Mouse (Mus musculus) right cerebral cortex, postnatal 25 days (tissue): ENCODE measurements around the gene Chd2.
A peak's percentile ranks its signal among the peaks of the same experiment; 100 is the strongest.

Experiments
- DNase-seq: peaks from one replicate; pipeline ENCODE4 v3.0.0; 2022

Chd2 gene

DNA sequence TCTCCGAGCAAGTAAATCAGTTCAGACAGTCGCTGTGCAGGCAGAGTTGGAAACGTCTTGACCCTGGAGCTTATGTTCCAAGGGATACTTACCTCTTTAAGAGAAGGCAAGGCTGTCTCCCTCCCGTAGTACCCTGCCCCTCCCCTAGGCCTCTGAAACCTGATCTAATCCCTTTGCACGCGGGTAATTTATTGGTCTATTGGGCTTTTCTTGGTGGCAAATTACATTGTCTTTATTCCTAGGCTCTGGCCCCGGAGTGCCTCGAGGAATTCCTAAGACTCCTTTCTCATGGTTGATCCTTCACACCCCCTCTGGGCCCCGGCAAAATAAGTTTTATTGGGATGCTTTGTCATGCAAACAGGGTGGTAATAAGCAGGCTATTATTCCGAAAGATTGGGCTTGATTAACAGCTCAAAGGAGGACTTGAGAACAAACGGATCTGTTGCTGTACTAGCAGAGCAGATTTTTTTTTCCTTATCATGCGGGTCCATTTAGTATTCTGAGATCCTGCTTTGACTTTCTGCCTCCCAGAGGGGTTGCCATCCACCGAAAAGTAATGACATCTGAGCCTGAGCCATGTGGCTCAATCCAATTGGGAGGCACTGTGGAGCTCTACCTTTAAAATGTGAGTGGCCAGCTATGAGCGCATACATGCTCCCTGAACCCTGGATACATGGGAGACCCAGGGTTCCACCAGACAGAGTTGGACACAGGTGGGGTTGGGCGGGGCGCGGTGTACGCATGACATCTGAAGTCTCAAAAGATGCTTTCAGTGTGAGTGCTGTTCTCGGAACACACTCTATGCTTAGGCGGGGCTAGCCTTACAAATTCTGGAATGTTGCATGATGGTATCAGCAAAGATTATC lies 141.3 kb downstream of the Chd2 start:
- DNase-seq: no peak

DNA sequence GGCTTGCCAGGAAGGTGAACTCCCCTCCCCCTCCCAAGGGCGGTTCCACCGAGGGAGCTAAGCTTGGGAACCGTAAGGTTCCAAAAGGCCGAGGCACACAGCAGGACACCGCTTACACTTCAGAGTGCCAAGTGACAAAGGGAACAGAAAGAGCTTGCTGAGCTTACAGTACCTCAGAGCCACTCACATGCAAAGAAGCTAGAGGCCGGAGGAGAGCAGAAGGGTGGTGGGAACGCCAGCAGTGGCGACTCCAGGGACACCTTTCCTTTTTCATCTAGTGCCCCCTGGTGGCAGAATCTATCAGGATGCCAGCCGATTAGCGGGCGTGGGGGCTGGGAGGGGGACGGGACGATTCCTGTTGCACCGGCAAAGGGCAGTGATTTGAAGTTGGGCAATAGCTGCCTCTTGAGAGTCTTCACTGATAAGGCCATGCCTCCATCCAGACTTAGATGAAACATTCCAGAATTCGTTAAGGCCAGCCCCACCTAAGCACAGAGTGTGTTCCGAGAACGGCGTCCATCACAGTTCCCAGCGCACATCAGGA lies 142.1 kb downstream of the Chd2 start:
- DNase-seq: peak; percentile 72

DNA sequence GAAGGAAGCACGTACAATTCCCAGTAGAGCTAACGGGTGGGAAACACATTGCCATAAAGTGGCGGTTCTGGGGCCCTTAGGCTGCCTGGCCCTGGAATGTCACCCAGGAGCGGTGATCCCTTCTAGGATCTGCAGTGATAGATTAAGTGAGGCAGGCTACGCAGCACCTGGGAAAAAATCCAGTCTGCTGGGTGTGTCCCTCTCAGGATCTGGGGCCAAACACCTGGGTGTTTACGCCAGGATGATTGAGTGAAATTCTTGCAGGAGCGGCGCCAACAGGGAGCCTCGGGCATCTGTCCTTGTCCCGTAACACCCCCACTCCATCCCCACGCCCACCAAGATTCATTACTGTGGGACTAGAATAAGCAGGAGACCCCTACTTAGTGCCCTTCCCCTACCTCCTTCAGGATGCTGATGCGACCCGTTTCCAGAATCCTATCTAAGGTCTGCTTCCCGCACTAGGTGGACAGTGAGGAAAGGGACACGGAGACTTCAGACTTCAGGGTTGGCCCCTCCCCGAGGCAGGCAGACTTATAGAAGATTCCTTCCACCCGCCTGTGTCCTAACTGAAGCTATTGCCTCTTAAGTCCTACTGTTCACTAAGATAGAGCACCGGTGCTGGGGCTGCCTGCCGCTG lies 142.7 kb downstream of the Chd2 start:
- no peak for DNase-seq

DNA sequence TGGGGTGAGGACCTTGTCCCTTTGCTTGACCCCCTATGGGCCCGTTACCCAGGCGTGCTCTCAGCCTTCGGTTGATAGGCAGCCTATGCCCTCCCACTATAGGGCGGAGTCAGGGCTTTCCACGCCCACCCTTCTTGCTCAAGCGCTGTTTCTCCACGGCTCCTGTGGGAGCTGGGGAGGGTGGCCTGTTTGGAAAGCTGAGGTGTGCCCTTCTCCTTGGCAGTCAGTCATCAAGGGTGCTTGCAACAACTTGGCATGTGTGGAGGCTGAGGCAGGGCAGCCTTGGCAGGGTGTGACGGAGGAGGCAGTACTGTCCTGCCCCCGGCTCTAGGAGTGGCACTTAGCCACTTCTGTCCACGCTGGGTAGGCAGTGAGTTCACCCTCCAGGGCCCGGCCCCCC lies 143.3 kb downstream of the Chd2 start:
- peak; percentile 64 for DNase-seq

DNA sequence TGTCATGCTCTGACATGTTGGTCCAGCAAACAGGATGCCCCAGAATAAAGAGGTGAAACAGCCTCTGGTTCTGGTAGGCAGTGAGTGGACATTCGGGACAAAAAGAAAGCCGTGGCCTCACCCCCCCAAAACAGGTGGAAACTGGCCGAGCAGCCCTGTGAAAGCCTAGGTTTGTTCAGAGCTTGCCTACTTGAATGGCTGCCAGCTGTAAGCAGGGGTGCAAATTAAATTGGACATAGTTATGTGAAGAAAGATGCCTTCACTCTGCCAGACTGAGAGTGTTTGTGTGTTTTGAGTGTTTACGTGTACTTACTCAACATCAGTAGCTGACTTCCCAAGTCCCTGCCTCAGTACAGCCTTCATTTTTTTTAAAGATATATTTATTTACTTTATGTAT lies 147.6 kb downstream of the Chd2 start:
- DNase-seq: no peak

DNA sequence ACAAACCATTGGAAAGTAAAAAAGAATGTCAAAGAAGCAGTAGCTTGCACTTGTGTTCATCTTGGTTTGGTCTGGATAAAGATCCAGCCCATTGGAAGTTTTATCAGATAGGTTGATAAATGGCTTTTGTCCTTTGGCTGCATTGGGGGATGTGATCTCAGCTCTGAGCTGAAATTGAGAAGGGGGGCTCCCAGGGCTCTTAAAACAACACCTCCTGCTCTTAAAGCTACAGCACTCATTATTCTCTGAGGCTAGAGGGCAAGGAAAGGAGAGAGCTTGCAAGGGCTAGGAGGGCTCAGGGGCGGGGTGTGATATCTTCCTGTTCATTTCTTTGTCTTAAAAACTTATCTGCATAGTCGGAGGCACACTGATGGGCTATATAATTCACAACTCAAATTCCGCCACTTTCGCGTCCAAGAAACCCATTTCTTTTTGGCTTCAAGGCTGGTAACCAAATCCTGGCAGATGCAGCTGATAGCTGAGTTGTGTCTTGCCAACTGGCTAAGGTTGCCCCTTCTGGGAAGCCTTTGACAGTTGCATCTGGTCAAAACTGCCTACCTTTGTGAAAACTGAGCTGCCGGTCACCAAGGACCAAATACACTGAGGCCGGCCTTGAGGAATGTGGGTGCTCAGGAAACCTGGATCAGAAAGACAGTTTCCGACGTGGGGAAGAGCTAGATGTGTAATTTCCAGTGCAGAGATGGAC lies 148.2 kb downstream of the Chd2 start:
- DNase-seq: no peak

DNA sequence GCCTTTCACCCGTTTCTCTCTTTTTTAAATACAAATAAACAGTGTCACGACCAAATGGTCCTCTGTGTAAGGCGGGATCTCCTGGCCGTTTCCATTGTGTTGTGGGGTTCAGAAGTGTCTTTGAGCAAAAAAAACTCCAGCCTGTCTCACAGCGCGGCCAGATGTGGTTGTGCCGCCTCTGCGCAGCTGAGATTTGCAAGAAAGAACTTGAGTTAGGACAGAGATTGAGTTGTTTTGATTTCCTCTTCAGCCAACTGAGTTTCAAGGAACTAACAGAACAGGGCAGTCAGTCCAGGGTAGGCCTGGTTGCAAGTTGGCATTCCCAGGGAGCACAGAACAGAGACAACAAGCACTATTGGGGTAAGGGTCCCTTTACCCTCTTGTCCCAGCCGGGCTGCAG lies 149.3 kb downstream of the Chd2 start:
- no peak for DNase-seq

DNA sequence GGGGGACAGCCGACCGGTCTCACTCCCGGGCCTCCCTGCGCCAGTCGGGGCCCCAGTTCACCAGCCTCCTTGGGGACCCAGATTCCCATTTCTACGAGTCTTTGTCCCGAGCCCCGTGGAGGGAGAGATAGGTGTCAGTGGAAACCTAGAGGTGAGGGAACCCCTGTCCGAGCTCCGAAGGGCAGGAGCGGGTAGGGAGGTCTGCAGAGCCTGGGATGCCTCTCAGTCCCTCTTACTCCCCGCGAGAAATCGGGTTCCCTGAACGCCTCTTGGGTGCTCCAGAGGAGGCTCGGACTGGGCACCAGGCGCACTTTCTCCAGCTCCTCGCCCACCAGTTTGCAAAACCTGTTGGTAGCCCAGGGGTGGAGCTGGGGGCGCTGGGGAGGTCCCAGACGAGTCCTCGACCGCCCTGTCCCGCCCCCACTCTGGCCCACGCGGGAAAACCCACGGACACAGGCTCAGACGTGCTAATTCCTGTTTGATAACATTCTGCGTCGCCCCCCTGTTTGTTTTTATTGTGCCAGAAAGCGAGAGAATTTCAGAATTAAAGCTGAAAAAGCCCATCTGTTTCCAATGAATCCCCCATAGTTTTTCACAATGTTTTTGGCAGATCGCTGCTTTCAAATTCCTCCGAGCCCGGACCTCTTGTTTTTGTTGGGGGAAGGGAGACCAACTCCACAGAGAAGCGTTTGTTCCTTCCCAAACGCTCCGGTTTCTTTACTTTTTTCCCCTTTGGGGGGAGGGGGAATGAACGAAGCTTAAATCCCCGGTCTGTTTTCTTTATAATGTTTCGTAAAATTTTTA lies 149.9 kb downstream of the Chd2 start:
- peak; percentile 42 for DNase-seq

DNA sequence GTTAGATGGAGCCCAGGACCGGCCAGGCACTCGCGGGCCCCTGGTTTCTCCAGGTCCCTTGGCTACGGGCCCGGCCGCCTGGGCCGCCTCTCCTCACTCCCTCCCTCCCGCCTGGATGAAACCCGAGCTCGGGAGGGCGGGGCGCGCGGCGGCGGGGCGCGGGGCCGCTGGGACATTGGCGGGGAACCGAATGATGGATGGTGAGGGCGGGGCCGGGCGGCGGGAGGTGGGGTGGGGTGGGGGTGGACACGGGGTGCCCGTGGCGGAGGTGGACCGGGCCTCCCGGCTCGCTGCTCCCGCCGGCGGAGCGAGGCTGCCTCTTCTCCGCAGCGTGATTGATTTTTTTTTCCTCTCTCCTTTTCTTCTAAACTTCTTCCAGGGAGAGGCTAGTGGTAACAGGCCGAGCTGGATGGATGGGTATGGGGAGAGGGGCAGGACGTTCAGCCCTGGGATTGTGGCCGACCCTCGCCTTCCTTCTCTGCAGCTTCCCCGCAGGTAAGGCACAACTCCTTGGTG lies 150.6 kb downstream of the Chd2 start:
- peak; percentile 81 for DNase-seq

DNA sequence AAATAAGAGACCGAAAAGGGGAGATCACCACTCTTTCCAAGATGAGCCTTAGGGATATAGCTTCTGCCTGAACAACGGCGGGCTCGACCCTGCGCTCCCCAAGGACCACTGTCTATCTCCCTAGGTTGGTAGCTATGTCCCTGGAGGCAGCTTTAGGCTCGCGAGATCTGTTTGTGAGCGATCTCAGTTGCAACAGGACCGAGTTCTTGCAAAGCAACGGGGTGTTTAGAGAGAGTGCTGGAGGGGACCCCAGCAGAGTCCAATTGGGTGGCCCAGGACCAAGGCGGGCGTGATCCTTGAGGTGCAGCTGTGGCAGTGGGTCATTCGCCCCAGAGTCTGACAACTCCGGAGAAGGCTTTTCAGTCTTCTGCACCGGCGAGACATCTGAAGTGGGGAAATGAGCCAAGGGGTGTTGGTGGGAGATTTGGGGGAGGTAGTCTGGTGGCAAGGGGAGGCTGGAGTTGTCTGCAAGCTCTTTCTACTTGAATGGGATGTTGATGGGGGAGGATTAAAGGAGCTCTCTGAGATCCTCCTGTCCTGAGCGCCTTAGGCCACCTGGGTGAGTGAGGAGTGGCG lies 151.1 kb downstream of the Chd2 start:
- DNase-seq: no peak

DNA sequence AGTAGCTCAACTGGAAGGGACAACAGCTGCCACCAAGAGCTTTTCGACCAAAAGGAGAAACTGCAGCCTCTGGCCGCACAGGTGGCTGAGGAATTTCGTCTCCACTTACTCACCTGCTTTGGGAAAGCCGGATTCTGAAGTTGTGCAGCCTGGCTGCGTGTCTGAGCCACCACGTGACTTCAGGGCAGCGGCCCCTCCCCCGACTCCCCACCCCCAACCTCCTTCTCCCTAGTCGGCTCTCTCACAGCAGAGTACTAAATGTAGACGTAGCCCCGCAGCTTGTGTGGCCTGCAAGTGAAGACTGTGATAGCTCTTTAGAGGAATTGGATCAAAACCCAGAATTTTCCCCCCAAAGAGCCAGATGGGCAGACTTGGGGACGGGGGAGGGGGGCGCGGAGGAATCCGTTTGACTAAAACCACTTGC lies 151.7 kb downstream of the Chd2 start:
- no peak for DNase-seq

DNA sequence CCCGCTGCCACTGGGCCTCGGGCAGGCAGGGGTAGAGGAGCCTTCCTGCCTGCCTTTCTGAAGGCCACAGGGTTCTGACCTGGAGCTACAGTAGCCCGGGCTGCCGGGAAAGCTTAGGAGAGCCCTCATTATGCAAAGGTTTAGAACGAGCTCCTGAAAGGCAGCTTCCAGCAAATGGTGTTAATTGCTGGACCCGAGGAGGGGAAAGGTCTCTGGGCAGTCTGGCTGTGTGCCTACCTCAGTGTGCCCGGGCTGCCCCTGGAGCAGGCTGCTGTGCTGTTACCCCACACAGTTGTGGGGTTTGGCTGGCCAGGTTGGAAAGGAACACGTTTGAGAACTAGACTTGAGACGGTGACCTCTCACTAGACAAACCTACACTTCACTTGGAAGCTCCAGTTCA lies 152.2 kb downstream of the Chd2 start:
- DNase-seq: no peak

DNA sequence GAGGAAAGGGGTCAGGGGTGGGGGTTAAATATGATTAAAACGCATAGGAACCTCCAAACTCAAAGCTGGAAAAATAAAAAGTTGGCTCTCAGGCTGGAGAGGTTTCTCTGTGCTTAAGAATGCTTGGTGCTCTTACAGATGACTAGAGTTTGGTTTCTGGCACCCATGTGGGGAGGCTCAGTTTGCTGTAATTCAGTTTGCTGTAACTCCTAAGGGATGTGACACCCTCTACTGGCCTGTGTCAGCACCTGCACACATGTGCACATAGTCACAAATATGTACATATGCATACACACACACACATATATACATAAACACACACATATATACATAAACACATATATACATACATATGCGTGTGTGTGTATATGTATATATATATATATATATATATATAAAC lies 152.8 kb downstream of the Chd2 start:
- no peak for DNase-seq

DNA sequence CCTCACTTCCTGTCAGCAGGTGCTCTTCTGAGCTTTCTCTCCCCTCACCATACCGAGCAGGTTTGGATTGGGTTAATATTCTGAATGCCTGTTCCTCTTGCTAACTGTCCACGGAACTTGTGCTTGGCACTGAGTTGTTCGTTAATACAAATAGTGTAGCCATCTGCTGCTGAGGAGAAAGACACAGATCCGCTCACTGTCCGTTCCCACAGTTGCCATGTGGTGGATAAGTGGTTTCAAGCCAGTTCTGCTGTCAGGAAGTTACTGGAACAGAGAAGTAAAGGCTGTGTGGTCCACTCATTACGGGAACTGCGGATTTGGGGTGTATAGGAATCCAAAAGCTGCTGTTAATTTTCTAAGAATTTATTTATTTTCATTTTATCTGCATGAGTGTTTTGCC lies 158.8 kb downstream of the Chd2 start:
- no peak for DNase-seq

DNA sequence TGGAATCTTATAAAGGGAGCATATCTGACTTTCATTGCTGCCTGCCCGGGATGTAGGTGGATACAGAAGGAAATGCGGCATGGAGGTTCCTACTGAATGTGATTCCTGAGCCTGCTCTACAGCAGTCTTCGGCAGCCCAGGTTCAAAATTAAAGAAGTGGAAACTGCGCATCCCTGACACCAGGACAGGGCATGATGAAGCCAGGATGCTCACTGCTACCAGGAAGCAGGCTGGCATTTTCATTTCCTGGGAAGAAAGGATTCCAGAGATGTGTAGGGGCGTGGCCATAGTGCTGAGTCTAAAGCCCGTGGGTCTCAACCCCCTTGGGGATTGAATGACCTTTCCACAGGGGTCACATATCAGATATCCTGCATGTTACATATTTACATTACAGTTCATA lies 163.6 kb downstream of the Chd2 start:
- no peak for DNase-seq

DNA sequence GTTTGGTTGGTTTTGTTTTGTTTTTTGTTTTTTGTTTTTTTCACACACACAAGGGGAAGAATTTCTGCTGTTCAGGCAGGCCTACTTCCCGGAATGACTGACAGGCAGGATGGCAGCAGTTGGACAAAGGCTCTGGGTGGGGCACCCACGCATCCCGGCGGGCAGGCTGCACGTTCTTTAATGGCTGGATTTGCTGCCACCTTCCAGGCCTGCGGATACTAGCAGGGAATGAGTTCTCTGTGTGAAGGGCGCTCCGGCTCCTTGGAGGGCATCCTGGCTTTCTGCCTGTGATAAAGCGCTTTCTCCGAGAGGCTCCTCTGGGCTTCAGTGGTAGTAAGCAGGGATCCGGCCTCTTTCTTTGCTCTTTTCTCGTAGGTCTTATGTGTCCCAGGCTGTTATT lies 164.3 kb downstream of the Chd2 start:
- peak; percentile 35 for DNase-seq
